Mouse (Mus musculus) large intestine, adult 2 months (tissue): Measurements from ENCODE around the gene Mxd3. TPM values are rescaled to one million over a fixed set of nuclear protein-coding genes. Genes with fewer than 3 reads are reported as not detected.

Experiments
- DNase-seq: peaks from one replicate; pipeline ENCODE4 v3.0.0-alpha.2; 2012; ENCODE audit warnings: low read depth, low spot score
- WGBS: fragments of 180-500 bp; shearing (Covaris S2); methylation state at CpG from one replicate; pipeline ENCODE4 v1.1.7; 2018; 5-methylcytosine and 5-hydroxymethylcytosine counted together
- polyA plus RNA-seq: library from polyadenylated mRNA; depleted of rRNA; stranded (reverse); fragments of >200 nt; gene quantifications from 2 replicates; pipeline ENCODE4 v1.2.3, GENCODE M21; 2012; rRNA removed

Gene Mxd3
- polyA plus RNA-seq, 1 experiment = 11.4 TPM

DNA sequence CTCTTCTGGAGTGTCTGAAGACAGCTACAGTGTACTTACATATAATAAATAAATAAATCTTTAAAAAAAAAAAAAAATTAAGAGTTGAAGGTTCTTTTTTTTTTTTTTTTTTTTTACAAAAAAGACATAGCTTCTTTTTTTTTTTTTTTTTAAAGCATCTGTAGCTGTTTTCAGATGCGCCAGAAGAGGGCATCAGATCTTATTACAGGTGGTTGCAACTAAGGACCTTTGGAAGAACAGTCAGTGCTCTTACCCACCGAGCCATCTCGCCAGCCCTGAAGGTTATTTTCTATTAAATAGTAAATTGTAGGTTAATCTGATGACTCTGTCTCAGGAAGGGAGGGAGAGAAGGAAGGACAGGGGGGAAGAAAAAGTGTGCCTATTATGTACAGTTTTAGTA, 40.8 kb downstream of the Mxd3 start:
- WGBS = 69% methylated on average over 3 of the region's 3 CpGs
- no peak for DNase-seq

GRCm38 (mm10) chr13:55277646-55278045, 52.0 kb downstream of the Mxd3 start:
- DNase-seq = no peak
- 90% methylated on average over 5 of the region's 5 CpGs for WGBS

- no peak for DNase-seq
- 94% methylated on average over 5 of the region's 5 CpGs for WGBS
Measured at GRCm38 (mm10) chr13:55277203-55277602, 52.4 kb downstream of the Mxd3 start.

Other genes with a start within 250 kb of the Mxd3 start
- 5.2 and 5.4 TPM in 2 replicates for gene Uimc1, start 229.5 kb downstream of the Mxd3 start, polyA plus RNA-seq
- gene Zfp346, start 224.5 kb downstream of the Mxd3 start, polyA plus RNA-seq = 8.3 and 9.1 TPM in 2 replicates
- gene Gm17617, start 196.3 kb downstream of the Mxd3 start, polyA plus RNA-seq = not detected in 2 replicates
- 5.0 and 7.0 TPM in 2 replicates for gene Fgfr4, start 177.2 kb downstream of the Mxd3 start, polyA plus RNA-seq
- 11.7 and 21.0 TPM in 2 replicates for gene Nsd1, start 120.0 kb downstream of the Mxd3 start, polyA plus RNA-seq
- gene Prelid1, start 9.3 kb downstream of the Mxd3 start, polyA plus RNA-seq = 778 and 779 TPM in 2 replicates
- gene Rab24, start 7.9 kb downstream of the Mxd3 start, polyA plus RNA-seq = 85.0 and 92.2 TPM in 2 replicates
- gene Lman2, start 33.0 kb upstream of the Mxd3 start, polyA plus RNA-seq = 125 and 147 TPM in 2 replicates
- 8.9 and 10.6 TPM in 2 replicates for gene Rgs14, start 39.9 kb upstream of the Mxd3 start, polyA plus RNA-seq
- 1.0 and 1.4 TPM in 2 replicates for gene Slc34a1, start 68.4 kb upstream of the Mxd3 start, polyA plus RNA-seq
- gene Pfn3, start 85.4 kb upstream of the Mxd3 start, polyA plus RNA-seq = not detected in 2 replicates
- 0.06 and 0.60 TPM in 2 replicates for gene F12, start 97.0 kb upstream of the Mxd3 start, polyA plus RNA-seq
- gene Grk6, start 115.2 kb upstream of the Mxd3 start, polyA plus RNA-seq = 56.4 and 63.8 TPM in 2 replicates
- gene Prr7, start 134.4 kb upstream of the Mxd3 start, polyA plus RNA-seq = 2.2 and 2.5 TPM in 2 replicates
- gene Dbn1, start 158.3 kb upstream of the Mxd3 start, polyA plus RNA-seq = 8.0 and 8.2 TPM in 2 replicates
- 72.4 and 77.3 TPM in 2 replicates for gene Pdlim7, start 183.9 kb upstream of the Mxd3 start, polyA plus RNA-seq
- gene Dok3, start 199.5 kb upstream of the Mxd3 start, polyA plus RNA-seq = 20.3 and 20.9 TPM in 2 replicates
- 48.3 and 53.7 TPM in 2 replicates for gene Ddx41, start 206.8 kb upstream of the Mxd3 start, polyA plus RNA-seq
- gene Fam193b, start 241.3 kb upstream of the Mxd3 start, polyA plus RNA-seq = 59.6 and 62.7 TPM in 2 replicates
- gene Tmed9, start 243.9 kb upstream of the Mxd3 start, polyA plus RNA-seq = 86.6 and 105 TPM in 2 replicates